Mouse (Mus musculus) liver, adult 2 months (tissue): ENCODE measurements around the gene Mia. TPM values are rescaled to one million over a fixed set of nuclear protein-coding genes. Genes with fewer than 3 reads are reported as not detected.
A peak's percentile ranks its signal among the peaks of the same experiment; 100 is the strongest.

ENCODE experiments used
- DNase-seq: peaks from one replicate; pipeline ENCODE4 v3.0.0-alpha.2; 2011; ENCODE audit warnings: low read depth, low spot score; ENCODE audit errors: extremely low read depth
- H3K27ac ChIP-seq: fragments of 200-500 bp; replicated peaks from 2 replicates; pipeline ENCODE4 v1.5.1; 2012; ENCODE audit warnings: low read depth, mild to moderate bottlenecking, control low read depth, inconsistent platforms, low read length; ENCODE audit not compliant: insufficient read depth
- H3K27me3 ChIP-seq: fragments of 200-500 bp; 2 replicates; pipeline ENCODE4 v1.6.1; 2012; ENCODE audit warnings: mild to moderate bottlenecking, moderate library complexity, low read length, inconsistent platforms; ENCODE audit not compliant: control insufficient read depth, insufficient read depth
- H3K36me3 ChIP-seq: fragments of 200-500 bp; 2 replicates; pipeline ENCODE4 v1.6.1; 2012; ENCODE audit warnings: low read length, inconsistent platforms; ENCODE audit not compliant: control insufficient read depth, insufficient read depth
- H3K4me1 ChIP-seq: fragments of 200-500 bp; 2 replicates; pipeline ENCODE4 v1.6.1; 2011; ENCODE audit warnings: low read length; ENCODE audit not compliant: control insufficient read depth, insufficient read depth
- H3K4me3 ChIP-seq: fragments of 200-500 bp; 2 replicates; pipeline ENCODE4 v1.5.1; 2011; ENCODE audit warnings: low read depth, mild to moderate bottlenecking, control low read depth, low read length, moderate library complexity; ENCODE audit not compliant: insufficient read depth
- H3K79me2 ChIP-seq: fragments of 200-500 bp; 2 replicates; pipeline ENCODE4 v1.6.1; 2012; ENCODE audit warnings: inconsistent platforms, mild to moderate bottlenecking, low read length, moderate library complexity; ENCODE audit not compliant: control insufficient read depth, insufficient read depth
- H3K9ac ChIP-seq: fragments of 200-500 bp; 2 replicates; pipeline ENCODE4 v1.6.1; 2012; ENCODE audit warnings: low read depth, mild to moderate bottlenecking, control low read depth, inconsistent platforms, low read length
- CTCF ChIP-seq: fragments of 200-500 bp; IDR thresholded peaks from 2 replicates; pipeline ENCODE4 v1.5.1; 2011; ENCODE audit warnings: low read depth, low read length, control low read depth
- POLR2A ChIP-seq: fragments of 200-500 bp; IDR thresholded peaks from 2 replicates; pipeline ENCODE4 v1.6.1; 2011; ENCODE audit warnings: low read length, control low read depth; ENCODE audit not compliant: insufficient read depth; ENCODE audit errors: extremely low read depth
- WGBS: fragments of 180-500 bp; shearing (Covaris S2); methylation state at CpG from one replicate; pipeline ENCODE4 v1.1.7; 2018; 5-methylcytosine and 5-hydroxymethylcytosine counted together
- polyA plus RNA-seq: library from polyadenylated mRNA; depleted of rRNA; stranded (reverse); fragments of >200 nt; gene quantifications from 2 replicates; pipeline ENCODE4 v1.2.3, GENCODE M21; 2012
- total RNA-seq: library from RNA; depleted of rRNA; stranded (reverse); fragments of >200 nt; gene quantifications from 2 replicates; pipeline ENCODE4 v1.2.3, GENCODE M21; 2014

Mia gene
- total and polyA plus RNA-seq, 2 experiments: 0.67 TPM; not detected in 1

GRCm38 (mm10) chr7:27177942-27178323 lies 3.0 kb downstream of the Mia start:
- H3K4me1 ChIP-seq: peaks cover 13% of the 10 kb centered on the region
- 7% methylated on average over 4 of the region's 4 CpGs for WGBS
- TF ChIP-seq CTCF (no peak), POLR2A (no peak)
- H3K9ac ChIP-seq: peak overlapping the region; percentile 4
- H3K36me3 ChIP-seq: no peaks in the 10 kb centered on the region; the same call in 1 of the 2 replicates
- no peak for DNase-seq
- peak overlapping the region; percentile 81; the same call in 1 of the 2 replicates for H3K4me3 ChIP-seq
- H3K79me2 ChIP-seq: no peaks in the 10 kb centered on the region
- H3K27me3 ChIP-seq: no peaks in the 10 kb centered on the region
- peak overlapping the region; percentile 78 for H3K27ac ChIP-seq

GRCm38 (mm10) chr7:27174896-27175295 lies 6.1 kb downstream of the Mia start:
- no peaks in the 10 kb centered on the region for H3K27me3 ChIP-seq
- no peak for DNase-seq
- WGBS: 87% methylated on average over 7 of the region's 7 CpGs
- H3K9ac ChIP-seq: no peak overlapping the region
- H3K4me1 ChIP-seq: peaks cover 8% of the 10 kb centered on the region
- no peak for TF ChIP-seq CTCF
- no peak for TF ChIP-seq POLR2A
- H3K36me3 ChIP-seq: no peaks in the 10 kb centered on the region; the same call in 1 of the 2 replicates
- no peak overlapping the region for H3K27ac ChIP-seq
- no peak overlapping the region for H3K4me3 ChIP-seq
- no peaks in the 10 kb centered on the region for H3K79me2 ChIP-seq

- no peak overlapping the region for H3K9ac ChIP-seq
- H3K79me2 ChIP-seq: no peaks in the 10 kb centered on the region
- no peak overlapping the region for H3K27ac ChIP-seq
- peaks cover 5% of the 10 kb centered on the region; the same call in 1 of the 2 replicates for H3K4me1 ChIP-seq
- no peak for DNase-seq
- WGBS: 96% methylated on average over 15 of the region's 15 CpGs
- H3K4me3 ChIP-seq: no peak overlapping the region
- no peaks in the 10 kb centered on the region for H3K27me3 ChIP-seq
- H3K36me3 ChIP-seq: no peaks in the 10 kb centered on the region; the same call in 1 of the 2 replicates
- TF ChIP-seq CTCF (no peak), POLR2A (no peak)
Measured at GRCm38 (mm10) chr7:27174496-27174895, 6.5 kb downstream of the Mia start.

DNA sequence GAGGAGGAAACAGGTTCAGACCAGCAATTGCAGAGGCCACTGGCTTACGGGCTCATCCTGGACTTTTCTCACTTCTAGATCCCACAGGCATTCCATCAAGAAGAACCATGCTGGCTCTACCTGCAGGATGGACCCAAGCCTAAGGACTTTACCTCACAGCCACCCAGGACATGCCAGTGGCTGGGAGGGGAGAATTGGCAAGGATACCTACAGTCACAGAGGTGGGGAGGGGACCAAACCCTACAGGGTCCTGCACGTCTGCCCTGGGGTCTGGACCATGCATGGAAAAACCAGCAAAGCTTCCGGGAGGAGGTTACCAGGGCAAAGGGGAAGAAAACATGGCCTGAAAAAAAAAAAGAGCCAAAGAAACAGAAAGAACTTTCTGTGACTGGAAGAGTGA lies 10.0 kb downstream of the Mia start:
- WGBS: 92% methylated on average over 3 of the region's 3 CpGs
- TF ChIP-seq CTCF: no peak
- no peak for TF ChIP-seq POLR2A
- no peaks in the 10 kb centered on the region for H3K27me3 ChIP-seq

GRCm38 (mm10) chr7:27168371-27168770 lies 12.6 kb downstream of the Mia start:
- no peak overlapping the region for H3K4me3 ChIP-seq
- no peak for TF ChIP-seq POLR2A
- no peak for TF ChIP-seq CTCF
- DNase-seq: no peak
- H3K36me3 ChIP-seq: no peaks in the 10 kb centered on the region
- no peaks in the 10 kb centered on the region for H3K27me3 ChIP-seq
- H3K9ac ChIP-seq: no peak overlapping the region
- peaks cover 4% of the 10 kb centered on the region; the same call in 1 of the 2 replicates for H3K79me2 ChIP-seq
- WGBS: 65% methylated on average over 5 of the region's 5 CpGs
- H3K4me1 ChIP-seq: peaks cover 19% of the 10 kb centered on the region
- H3K27ac ChIP-seq: no peak overlapping the region

More for the DNA sequence above, 10.0 kb downstream of the Mia start:
- Histone ChIP-seq H3K27ac (no peak overlapping the region), H3K9ac (no peak overlapping the region), H3K4me1 (peaks cover 8% of the 10 kb centered on the region; the same call in 1 of the 2 replicates), H3K36me3 (no peaks in the 10 kb centered on the region; the same call in 1 of the 2 replicates), H3K4me3 (no peak overlapping the region), H3K79me2 (no peaks in the 10 kb centered on the region)
- no peak for DNase-seq

DNA sequence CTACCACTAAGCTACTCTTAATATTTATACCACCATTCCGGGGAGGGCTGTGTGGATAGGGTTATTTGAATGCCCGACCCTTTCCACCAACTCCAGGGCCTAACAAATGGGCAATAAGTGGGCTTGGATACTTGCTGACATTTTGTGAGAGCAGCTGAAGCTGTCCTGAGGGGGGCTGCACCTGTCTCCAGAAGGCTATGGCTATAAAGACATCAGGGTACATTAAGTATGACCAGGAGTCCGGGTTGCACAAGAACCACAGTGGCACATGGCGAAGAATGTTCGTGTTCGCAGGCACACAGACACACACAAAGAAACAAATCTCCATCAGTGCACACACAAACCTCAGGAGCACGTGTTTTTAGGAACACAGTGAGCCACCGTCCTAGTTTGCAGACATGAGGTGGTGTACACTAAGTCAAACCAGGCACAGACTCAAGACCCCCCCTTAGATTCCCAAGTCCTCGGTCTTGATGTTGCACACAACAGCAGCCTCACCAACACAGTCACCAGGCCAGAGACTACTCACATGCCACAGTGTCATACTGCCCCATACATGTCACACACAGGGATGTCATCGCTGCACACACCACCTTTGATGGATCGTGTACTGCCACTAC lies 13.4 kb downstream of the Mia start:
- H3K4me1 ChIP-seq: peaks cover 26% of the 10 kb centered on the region
- DNase-seq: peak; percentile 44
- peak overlapping the region; percentile 20; the same call in 1 of the 2 replicates for H3K4me3 ChIP-seq
- H3K9ac ChIP-seq: peak overlapping the region; percentile 54
- H3K27ac ChIP-seq: peak overlapping the region; percentile 93
- no peak for TF ChIP-seq POLR2A
- H3K79me2 ChIP-seq: peaks cover 4% of the 10 kb centered on the region; the same call in 1 of the 2 replicates
- no peaks in the 10 kb centered on the region for H3K27me3 ChIP-seq
- WGBS: 56% methylated on average over 11 of the region's 11 CpGs
- H3K36me3 ChIP-seq: no peaks in the 10 kb centered on the region
